Mouse (Mus musculus): Measurements from ENCODE around the gene Cpm.
"Not testable (repeated sequence)": the region's sequence is repeated elsewhere in the genome, so short reads cannot be mapped to it uniquely, and the experiment has no call there.

The Cpm gene

DNA sequence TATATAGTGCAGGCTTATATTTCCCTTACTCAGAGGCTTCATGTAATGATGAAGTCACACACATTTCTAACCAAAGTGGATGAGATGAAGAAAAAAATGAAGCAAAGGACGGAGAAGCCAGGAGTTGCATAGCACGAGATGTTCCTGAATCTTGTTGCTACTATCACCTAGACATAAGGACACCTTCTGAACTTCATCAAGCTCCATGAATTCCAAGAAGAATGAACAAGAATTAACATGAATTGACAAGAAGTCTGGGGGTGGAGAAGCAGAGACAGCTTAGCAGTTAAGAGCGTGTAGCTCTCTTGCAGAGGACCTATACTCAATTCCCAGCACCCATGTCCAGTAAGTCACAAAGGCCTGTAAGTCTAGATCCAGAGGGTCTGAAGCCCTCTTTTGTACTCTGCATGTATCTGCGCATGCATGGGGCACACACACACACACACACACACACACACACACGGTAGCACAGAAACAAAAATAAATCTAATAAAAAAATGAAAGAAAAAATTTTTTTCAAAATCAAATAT is 36.2 kb upstream of the Cpm start:
- in situ Hi-C loops (cut with MboI; ENCODE audit: low sequenced_read_pairs) = no loop called here

- in situ Hi-C loops (cut with MboI; ENCODE audit: low sequenced_read_pairs) = no loop called here
Measured at GRCm38 (mm10) chr10:117593857-117594256, 35.4 kb upstream of the Cpm start.

- in situ Hi-C loops (cut with MboI; ENCODE audit: low sequenced_read_pairs) = no loop called here
Measured at GRCm38 (mm10) chr10:117594291-117594850, 34.9 kb upstream of the Cpm start.

DNA sequence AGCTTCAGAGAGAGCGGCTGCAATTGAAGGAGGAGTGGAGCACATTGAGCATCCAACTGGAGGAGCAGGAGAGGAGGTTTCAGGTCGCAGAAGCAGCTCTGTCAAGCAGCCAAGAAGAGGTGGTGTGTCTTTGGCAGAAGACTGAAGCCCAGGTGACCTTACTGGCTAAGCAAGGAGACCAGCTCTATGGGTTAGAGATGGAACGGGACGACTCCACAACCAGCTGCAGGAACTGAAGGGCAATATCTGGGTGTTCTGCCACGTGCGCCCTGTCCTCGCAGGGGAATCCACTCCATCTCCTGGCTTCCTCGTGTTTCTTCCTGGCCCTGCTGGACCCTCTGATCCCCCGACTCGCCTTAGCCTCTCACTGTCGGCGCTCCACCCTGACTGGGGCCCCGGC is 34.4 kb upstream of the Cpm start:
- in situ Hi-C loops (cut with MboI; ENCODE audit: low sequenced_read_pairs) = no loop called here

DNA sequence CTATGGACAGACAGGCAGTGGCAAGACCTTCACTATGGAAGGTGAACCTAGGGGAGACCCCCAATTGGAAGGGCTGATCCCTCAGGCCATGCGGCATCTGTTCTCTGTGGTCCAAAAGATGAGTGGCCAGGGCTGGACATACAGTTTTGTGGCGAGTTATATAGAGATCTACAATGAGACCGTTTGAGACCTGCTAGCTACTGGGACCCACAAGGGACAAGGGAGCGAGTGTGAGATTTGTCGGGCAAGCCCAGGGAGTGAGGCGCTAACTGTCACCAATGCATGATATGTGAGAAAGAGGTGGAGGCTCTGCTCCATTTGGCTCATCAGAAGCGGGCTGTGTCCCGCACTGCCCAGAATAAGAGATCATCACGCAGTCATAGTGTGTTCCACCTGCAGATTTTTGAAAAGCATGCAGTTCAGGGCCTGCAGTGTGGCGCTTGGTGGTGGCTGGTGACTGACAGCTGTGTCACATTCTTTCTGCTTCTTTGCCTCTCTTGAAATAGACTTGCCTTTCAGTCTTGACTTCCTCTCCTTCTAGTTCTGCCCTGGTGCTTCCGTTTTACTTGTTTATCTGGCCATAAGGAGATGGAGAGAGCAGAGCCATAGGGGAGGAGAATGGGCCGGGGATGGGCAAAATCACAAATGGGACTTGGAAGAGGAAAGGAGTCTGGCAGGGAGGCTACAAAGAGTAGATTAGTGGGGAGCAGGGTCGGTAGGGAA is 33.7 kb upstream of the Cpm start:
- in situ Hi-C loops (cut with MboI; ENCODE audit: low sequenced_read_pairs) = no loop called here

GRCm38 (mm10) chr10:117596165-117596735 is 33.0 kb upstream of the Cpm start:
- in situ Hi-C loops (cut with MboI; ENCODE audit: low sequenced_read_pairs) = no loop called here

GRCm38 (mm10) chr10:117596771-117597324 is 32.5 kb upstream of the Cpm start:
- in situ Hi-C loops (cut with MboI; ENCODE audit: low sequenced_read_pairs) = no loop called here

DNA sequence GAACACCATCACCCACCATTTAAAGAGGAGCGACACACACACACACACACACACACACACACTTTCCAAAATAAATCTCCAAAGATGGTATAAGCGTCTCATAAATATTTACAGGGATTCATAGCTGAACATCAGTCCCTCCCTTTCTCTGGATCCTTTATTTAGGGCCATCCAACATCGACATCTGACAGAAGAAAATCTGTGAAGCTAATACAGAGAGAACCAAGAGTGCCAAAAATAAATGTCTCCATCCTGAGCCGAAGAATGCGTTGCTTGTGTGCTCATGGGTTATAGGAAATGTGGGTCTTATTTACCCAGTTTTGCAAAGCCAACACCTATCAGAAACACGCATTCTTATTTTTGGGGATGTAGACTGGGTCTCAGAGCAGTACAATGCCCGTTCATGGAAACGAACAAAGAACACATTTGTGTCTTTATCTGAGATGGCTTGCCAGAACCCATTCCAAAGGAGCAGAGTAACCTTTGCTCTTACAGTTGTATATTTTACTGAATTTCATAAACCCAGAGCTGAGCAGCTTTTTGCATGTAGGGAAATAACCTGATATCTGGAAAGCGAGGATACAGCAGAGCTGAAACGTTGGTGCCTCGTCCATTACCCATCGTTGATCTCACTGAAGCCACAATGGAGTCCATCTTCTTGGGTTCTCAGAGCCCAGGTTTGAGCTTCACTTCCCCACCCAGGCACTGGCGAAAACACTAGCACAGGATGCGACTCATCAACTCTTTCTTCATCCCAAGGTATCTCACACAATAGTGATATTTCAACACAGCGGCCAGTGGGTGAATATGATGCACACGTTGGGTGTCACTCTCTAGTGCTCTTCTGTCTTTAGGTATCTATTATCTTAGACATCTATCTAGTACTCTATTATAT is 31.7 kb upstream of the Cpm start:
- in situ Hi-C loops (cut with MboI; ENCODE audit: low sequenced_read_pairs) = not testable (repeated sequence)

DNA sequence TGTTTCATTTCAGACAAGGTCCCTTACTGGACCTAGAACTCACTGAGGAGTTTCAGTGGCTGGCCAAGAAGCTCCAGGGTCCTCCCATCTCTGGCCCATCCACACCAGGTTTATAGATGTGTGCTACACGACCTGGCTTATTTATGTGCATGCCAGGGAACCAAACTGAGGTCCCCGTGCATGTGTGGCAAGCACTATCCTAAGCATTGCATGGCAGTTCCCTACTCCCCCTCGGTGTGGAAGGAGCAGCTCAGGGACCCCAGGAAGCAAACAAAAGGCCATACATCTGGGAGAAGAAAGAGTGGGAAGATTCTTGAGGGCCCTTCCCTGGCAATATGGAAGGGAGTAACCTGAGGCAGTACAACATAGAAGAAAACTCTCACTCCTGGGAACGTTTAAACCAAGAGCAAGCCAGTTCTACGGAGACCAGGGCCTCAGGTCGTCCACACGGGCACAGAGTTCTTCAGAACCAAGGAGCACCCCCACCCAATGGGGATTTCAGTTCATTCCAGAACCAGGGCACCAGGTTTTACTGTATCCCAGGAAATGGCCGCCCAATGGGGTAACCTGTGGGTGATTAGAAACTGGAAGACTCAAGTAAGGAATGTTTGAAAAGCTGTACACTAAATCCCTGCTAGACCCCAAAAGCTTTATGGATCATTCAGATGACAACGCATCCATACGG is 30.9 kb upstream of the Cpm start:
- in situ Hi-C loops (cut with MboI; ENCODE audit: low sequenced_read_pairs) = no loop called here

DNA sequence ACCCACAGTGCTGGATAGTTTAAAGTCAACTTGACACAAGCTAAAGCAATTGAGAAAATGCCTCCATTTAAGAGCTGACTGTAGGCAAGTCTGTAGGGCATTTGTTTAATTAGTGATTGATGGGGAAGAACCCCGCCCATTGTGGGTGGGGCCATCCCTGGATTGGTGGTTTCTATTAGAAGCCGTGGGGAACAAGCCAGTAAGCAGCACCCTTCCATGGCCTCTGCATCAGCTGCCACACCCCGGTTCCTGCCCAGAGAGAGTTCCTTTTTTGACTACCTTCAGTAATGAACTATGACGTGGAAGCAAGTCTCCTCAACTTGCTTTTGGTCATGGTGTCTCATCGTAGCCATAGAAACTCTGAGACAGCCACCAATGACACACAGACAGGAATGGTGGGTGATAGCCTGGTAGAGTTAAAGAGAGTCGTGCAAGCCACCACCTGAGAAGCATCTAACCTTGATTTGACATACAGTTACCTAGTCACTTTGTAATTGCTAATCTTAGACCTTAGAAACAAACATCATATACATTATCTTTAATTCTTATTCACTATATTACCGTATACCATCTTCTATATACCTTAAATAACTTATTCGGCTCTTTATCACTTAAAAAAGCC is 30.2 kb upstream of the Cpm start:
- in situ Hi-C loops (cut with MboI; ENCODE audit: low sequenced_read_pairs) = not testable (repeated sequence)

DNA sequence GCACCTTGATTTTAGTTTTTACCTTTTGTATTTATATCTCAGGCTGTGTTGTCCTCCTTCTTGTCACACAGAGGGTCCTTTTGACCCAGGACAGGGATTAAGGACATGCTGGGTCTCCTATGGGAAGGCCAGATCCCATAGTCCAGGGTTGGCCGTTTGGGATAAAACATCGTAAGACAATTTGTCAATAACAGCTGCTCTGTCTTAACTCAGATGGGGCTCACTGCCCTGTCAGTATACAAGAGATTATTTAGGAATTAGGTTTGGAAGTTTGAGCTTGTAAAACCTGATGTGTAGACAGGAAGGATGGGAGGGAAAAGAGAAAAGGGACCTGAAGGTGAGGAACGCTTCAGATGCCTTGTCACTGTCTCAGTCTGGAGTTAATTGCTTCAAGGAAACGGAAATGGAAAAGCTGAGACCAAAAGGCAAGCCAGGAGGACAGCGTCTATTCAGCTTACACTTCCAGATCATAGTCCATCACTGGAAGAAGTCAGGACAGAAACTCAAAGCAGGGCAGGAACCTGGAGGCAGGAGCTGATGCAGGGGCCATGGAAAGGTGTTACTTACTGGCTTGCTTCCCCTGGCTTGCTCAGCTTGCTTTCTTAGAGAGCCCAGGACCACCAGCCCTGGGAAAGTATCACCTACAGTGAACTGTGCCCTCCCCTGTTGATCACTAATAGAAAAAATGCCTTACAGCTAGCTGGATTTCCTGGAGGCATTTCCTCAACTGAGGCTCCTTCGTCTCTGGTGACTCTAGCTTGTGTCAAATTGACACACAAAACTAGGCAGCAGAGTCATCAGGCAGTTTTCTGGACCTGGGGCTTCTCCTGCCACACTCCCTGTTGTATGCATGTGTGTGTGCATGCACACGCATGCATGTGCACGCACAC is 27.9 kb upstream of the Cpm start:
- in situ Hi-C loops (cut with MboI; ENCODE audit: low sequenced_read_pairs) = no loop called here

DNA sequence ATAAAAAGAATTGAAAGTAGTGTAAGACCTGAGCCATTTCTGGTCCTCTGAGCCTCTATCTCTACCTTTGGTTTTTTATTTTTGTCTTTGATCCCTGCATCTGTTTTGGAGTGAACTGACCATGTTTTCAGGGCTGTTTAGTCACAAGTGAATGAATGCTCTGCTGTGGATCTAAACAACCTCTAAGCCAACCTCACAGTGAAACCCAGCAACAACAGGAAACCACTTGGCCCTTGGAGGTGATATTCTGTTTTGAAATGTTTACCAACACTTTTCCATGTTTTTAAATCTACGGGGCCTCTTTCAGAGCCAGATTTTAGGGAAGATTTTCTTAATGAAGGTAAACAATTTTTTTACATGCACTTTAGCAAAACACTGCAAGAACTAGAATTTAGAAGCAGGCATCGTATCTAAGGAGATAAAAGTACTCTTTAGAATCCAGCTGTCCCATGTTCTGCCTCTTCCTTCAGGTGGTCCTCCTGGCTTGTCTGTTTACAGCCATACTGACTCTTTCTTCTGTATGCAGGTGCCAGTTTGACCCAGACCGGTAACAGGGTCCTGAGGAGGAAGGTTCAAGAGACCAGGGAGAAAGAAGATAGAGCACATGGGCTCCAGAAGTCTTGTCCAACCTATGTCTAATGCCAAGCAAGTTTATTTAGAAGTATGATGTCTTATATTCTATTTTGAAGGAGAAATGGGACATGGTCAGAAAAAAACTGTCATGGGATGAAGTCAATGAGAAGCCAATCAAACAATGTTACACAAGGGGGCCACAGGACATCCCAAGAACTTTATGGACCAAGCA is 26.8 kb upstream of the Cpm start:
- in situ Hi-C loops (cut with MboI; ENCODE audit: low sequenced_read_pairs) = no loop called here

- in situ Hi-C loops (cut with MboI; ENCODE audit: low sequenced_read_pairs) = no loop called here
Measured at GRCm38 (mm10) chr10:117603130-117603833, 26.0 kb upstream of the Cpm start.

- in situ Hi-C loops (cut with MboI; ENCODE audit: low sequenced_read_pairs) = no loop called here
Measured at GRCm38 (mm10) chr10:117603834-117604623, 25.3 kb upstream of the Cpm start.

DNA sequence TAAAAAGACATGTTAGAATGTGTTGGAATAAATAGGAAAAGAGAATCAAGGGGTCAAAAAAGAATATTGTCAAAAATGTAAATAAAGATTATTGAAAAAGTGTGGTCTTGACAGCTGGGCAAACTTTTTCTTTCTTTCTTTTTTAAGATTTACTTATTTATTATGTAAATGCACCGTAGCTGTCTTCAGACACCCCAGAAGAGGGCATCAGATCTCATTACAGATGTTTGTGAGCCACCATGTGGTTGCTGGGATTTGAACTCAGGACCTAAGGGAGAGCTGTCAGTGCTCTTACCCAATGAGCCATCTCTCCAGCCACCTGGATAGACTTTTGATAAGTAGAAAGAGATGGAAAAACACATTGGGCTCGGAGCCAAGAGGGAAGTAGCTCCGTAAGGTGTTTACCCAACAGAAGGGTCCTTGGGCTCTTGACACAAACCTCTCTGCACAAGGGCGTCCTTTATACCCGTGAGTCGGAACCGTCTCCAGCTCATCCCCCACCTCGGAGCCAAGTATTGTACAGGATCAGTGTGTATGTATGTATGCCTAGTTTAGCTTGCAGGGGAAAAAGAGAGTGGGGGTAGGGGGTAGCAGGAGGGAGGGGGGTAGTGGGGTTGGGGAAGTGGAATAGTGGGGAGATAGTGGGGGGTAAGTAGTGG is 24.5 kb upstream of the Cpm start:
- in situ Hi-C loops (cut with MboI; ENCODE audit: low sequenced_read_pairs) = no loop called here
